Mouse (Mus musculus): ENCODE measurements at regions not wholly inside any gene's neighbourhood (a gene's known extent, or its start where the extent isn't known, plus 50 kb on each side); places are given as distances from the start of the nearest gene placed in this dataset.

DNA sequence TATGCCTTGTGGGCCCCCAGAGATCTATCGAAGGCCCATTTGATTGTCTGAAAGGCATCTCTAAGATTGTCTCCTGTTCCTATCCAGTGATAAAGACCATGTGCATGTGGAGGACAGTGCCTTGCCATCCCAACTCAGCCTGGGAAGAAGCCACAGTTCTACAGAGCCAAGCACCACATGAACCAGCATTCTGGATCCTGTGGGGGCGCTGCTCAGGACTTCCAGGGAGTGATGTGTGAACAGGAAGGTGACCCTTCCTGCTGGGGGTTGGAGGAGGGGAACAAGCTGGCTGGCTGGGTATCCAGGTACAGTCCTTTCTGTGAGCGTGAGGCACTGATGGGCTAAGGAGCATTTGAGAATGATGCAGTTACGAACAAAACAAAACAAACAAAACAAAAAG, 163.8 kb downstream of the Gm26897 start:
- DNase-seq = no peak

DNA sequence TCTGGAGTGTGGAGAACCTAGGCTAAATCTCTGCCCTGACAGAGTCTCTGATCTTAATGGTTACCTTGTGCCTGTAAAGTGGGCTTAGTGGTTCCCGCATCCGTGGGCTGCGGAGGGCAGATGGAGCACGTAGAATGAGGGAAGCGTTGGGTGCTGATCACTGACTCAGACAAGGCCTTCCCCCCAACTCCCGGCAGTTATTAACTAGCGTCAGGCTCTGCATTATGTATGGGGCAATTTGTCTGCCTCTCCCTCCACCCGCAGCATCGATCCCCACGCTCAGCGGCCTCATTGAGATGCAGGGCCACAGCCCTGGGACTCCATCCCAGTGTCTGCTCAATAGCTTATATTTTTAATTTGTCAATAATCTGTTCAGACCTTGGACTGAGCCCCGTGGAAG, 164.8 kb downstream of the Gm26897 start:
- no peak for DNase-seq

DNA sequence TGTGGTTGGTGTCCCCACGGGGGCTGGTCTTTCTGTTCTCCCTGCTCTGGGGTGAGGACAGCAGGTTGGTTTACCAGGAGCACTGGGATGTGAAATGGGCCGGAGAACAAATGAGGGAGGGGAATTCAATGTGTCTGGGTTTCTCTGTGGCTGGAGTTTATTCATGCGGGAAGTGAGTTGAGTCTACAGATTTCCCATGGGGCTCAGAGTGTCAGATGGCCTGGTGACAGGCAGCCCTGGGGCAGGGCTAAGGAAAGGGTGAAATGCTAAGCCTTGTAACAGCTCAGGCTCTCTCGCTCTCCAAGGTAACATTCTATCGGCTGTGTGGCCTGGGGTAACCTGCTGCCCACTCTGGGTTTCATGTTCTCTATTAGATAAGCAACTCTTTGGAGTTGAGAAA, 167.5 kb downstream of the Gm26897 start:
- DNase-seq = no peak

DNA sequence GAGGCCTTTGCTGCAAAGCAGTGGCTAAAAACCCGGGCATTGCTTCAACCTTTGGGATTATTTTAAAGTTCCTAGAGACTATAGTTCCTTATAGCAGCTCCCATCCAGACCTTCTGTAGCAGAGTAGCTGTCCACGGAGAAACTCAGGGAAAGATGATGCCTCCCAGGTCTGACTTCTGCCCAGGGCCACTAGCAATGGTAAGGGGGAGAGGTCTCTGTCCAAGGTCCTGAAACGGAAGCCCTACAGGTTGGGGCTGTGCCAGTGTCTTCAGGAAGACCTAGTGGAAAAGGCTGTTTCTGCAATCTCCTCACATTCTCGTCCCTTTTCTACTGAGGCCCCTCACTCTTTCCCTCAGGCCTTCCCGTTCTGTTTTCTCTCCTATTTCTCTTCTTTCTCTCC, 168.0 kb downstream of the Gm26897 start:
- no peak for DNase-seq

DNA sequence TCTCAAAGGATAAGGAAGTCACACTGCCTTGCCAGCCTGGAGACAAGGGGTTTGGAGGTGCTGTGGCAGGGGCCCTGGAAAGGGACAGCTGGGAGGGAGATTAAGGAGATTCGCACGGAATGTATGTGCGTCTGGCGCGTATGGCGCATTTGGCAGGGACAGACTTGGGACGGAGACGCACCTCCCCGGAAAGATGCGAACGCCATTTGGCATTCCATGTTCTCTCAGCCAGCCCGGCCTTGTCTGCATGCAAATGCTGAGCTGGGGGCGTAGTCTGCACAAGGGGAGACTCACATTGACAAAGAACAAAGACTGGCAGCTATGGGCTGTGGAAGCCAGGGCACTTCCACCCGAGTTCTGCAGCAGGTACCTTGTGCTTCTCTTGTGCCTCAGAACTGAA, 174.4 kb downstream of the Gm26897 start:
- DNase-seq = peak; percentile 49

DNA sequence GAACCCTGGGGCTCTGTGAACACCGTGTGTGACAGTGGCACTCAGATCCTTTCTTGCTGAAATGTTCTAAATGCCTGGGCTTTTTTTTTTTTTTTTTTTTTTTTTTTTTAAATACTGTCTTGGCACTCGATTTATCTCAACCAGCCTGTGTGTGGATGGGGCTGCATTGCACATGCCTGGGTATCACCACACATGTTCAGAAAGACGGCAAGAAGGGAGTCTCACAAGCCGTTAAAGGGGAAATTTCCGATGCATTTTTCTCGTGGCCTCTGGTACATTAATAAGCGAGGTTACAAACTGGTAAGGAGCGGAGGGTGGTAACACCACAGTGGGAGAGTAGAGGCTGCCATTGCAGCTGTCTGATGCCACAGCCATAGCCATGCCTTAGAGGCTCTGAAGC, 176.8 kb downstream of the Gm26897 start:
- no peak for DNase-seq

DNA sequence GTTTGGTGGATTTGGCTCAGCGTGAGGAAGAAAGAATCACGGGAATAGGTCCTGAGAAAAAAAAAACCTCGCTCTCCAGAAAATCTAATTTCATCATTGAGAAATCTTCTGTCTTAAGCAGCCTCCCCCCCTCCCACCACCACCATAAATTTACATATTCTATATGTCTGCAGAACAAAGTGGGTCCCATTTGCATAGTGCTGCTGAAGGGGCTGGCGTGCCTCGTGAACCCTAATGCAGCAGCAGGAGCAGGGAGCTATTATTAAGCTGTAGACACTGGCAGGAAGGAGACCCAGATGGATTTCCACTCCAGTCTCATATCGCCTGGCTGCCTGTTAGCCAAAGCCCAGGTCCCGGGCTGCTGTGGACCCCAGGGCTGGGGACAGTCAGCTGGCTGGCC, 179.6 kb downstream of the Gm26897 start:
- DNase-seq = no peak

DNA sequence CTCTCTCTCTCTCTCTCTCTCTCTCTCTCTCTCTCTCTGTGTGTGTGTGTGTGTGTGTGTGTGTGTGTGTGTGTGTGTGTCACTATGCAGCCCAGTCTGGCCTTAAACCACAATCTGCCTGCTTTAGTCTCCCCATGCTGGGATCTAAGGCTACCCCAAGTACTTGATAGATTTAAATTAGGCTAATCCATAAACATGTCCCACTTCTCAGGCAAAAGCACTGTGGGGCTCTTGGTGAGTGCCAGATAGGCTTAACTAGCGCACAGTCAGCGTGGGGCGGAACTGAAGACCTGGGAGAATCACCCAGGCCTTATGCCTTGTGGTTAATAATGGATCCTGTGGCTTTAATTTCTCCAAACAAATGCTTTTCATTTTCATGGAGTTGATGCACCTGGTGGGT, 180.6 kb downstream of the Gm26897 start:
- no peak for DNase-seq

DNA sequence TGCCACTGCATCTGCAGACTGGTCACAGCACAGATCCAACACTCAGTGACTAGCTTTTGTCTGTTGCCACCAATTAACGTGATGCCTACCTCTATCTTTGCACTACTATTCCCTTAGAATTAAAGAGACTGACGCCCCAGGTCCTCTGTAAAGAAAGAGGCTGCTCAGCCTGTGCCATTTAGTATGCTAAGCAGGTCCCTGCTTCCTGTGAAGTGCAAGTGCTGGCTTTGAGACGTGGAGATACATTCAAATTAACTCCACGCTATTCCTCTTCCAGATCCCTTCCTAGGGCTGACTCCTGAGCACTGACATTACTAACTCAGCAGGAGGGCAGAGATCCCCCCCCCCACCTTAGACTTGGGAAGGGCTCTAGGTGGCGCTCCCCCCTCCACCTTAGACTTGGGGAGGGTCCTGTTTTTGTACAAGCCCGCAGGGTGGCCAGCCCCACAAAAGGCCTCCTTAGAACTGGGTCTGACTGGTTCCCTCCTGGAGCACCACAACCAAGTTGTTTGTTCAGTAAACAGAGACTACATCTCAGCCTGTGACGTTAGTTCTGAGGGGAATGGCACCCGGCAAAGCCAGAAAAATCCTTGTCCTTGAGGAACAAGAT, 184.0 kb downstream of the Gm26897 start:
- DNase-seq = no peak

DNA sequence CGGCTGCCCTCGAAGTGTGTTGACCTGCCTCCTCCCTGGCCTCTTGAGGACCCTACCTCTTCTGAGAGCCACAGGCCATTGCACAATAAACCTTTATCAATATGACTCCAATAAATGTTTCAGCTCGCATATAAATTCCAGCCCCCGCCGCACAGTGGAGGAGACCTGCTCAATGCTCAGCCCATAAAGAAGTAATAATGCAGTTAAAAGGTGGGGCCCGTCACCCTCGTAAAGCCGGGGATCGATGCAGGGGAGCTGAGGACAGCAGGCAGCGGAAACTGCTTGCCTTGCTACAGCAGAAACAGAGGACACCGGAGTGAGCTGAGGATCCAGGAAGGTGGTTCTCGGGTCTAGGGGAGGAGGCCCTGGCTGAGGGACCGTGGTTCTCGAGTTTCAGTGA, 185.2 kb downstream of the Gm26897 start:
- DNase-seq = no peak

DNA sequence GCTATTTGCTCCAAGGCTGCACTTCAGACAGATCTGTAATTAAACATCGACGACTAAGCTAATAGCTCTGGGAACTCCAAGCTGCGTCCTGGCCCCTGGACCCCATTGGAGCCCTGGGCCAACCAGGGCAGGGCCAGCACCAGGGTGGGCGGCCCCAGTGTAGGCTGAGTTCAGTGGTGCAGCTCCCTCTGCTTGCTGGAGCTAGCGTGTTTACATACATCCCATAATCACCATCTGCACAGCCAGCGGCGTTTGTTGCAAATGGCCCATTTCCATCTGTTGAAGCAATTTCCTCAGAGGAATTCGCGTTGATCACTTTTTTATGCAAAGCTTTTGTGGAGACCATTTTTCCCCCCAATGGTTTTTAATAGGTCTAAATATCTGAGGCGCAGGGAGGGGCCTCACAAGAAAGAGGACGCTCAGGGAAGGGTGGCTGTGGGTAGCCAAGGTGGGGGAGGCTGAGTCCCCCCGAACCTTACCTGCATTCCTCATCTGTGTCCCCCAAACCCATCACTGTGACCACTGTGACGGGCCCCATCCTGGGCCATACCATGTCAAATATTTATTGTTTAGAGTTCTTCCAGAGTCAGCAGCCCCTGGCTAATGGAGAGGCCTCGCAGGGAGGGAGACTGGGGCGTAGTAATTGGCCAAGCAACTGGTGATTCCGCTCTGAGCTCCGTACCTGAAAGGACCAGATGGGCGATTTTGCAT, 189.4 kb downstream of the Gm26897 start:
- DNase-seq = no peak

DNA sequence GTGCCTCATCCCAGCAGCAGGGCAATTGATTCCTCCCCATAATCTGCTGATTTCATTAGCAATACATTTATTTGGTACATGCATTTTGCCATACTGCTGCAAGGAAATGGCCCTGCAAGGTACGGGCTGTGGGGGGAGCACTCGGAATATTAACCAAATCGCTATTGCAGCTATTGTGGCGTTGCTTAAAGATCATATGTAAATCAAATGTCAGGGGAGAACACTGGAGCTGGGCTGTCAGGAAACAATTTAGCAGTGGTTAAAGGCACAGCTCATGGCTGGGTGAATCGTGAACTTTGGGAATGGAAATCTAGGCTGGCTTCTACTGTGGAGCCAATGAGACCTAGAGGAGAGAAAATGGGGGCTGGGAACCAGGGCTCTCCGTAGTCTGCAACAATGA, 192.0 kb downstream of the Gm26897 start:
- no peak for DNase-seq

DNA sequence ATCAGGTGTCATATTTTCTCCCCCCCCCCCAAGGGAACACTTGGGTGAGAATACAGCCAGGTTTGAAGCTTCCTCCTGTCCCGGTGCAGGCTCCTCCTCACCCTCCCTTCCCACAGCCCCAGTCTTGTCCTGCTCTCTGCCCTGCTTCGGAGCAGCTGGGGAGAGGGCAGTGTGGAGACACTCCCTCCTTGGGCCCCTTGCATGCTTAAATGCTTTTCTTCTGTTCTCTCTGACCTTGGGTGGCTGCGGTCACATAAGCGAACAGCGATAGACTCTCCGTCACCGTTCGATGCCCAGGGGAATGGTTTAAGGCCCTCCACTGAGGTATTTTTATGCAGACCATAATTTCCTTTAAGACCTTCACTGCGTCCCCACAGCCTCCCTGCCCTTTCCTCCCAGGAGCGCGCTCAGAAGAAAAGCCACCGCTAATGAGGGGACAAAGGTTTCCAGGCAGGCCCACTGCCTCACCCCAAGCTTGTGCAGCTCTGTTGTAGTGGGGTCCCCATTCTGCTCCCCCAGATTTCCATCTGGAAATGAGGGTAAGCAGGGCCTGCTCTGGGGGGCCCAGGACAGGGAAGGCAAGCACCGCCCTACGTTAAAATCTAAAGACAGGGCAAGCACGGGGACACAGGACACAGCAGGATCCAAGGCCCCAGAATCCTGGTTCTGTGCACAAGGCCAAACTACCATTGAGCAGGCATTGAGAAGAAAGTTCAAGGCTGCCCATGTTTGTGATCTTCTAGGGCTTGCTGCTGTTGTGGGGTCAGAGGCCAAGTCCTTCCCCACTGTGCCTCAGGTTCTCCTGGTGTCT, 195.7 kb downstream of the Gm26897 start:
- DNase-seq = no peak

DNA sequence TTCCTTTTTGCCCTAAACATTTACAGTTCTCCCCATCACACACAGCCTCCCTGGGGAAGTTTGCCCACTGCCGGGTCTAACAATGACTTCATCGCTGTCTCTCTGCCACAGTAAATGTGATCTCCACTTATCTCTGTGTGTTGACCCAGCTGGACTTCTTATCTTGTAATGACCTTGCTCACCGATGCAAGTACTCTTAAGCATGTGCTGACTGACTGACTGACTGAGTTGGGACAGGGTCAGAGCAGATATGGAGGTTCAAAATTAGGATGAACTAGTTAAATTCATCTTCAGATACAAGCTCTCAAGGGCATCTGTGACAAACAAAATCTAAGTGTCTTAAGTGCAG, 196.2 kb downstream of the Gm26897 start:
- no peak for DNase-seq

DNA sequence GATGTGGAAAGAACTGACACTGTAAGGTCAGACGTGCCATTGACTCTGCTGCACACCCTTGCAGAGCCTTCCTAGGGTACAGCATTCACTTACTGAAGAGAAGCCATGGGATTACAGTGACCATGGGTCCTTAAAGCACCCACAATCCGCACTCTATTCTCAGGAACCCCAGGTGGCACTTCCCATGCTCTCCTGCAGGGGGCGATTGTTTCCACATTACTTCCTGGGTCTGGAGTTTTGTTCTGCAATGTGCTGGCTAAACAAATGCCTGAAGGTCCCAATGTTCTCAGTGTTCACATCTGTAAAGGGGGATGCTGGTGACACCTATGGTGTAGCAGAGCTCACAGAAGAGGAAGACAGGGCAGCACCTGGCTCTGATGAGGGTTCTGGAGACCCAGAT, 198.0 kb downstream of the Gm26897 start:
- no peak for DNase-seq

DNA sequence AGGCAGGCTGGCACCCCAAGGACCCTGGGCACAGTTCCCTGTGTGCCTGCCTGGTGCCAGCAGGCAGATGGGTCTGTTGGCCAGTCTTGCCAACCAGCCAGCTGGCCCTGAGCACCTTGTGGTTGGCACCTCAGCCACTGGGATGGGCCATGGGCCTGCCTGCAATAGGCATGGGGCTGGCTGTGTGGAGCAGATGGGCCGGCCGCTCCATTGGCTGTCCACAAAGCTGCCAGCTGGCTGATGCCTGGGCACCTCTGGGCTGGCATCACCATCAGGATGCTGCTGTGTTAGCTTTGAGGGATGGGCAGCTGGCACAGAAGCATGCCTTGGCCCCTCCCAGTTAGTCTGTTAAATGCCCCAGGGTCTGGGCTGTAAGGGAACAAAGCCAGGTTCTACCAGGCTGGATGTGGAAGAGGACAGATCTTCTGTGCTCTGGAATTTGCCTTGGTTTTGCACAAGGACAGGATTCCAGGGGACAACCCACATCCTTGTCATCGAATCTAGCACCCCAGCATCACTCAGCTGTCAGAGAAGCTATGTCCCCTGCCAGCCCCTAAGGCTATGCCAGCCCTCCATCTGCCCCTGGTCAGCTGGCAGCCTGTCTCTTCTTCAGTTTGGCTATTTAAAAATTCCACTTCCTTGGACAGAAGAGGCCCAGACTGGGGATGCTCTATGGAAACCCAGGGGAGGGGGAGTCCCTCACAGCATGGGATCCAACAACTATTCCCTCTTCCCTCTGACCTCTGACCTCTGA, 201.8 kb downstream of the Gm26897 start:
- peak; percentile 34 for DNase-seq

DNA sequence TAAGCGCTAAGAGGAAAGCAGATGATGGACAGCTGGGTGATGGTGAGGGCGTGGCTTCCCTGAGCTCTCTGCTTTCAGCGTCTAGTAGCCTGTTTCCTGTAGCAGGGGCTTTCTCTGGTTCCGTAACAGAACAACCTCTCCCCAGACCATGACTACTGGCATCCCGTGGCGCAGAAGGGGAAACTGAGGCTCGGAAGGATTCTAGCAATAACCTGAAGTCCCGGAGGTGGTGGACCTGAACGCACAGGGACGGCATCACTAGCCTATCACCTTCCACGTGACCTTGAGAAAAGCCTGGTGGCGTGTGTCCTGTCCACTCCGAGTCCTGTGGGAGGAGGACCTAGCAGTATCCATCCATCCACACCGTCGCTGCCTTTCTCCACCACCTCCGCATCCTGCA, 208.1 kb downstream of the Gm26897 start:
- DNase-seq = no peak

DNA sequence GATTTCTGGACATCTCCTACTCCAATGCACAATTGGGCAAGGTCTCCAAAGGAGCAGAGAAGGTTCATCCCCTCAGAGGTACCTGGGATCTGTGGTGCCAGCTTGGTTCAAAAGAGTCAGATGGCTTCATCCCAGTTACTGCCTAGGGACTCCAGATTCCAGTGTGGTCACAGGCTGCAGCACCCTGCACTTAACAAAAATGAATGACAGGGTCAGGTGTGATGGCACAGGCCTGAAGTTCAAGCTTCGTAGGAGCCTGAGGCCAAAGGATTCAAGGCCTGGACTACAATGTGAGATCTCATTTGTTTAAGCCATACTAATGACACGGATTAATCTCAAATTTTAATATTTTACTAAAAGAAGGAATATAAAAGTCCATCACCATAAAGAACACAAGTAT, 209.1 kb downstream of the Gm26897 start:
- DNase-seq = no peak

DNA sequence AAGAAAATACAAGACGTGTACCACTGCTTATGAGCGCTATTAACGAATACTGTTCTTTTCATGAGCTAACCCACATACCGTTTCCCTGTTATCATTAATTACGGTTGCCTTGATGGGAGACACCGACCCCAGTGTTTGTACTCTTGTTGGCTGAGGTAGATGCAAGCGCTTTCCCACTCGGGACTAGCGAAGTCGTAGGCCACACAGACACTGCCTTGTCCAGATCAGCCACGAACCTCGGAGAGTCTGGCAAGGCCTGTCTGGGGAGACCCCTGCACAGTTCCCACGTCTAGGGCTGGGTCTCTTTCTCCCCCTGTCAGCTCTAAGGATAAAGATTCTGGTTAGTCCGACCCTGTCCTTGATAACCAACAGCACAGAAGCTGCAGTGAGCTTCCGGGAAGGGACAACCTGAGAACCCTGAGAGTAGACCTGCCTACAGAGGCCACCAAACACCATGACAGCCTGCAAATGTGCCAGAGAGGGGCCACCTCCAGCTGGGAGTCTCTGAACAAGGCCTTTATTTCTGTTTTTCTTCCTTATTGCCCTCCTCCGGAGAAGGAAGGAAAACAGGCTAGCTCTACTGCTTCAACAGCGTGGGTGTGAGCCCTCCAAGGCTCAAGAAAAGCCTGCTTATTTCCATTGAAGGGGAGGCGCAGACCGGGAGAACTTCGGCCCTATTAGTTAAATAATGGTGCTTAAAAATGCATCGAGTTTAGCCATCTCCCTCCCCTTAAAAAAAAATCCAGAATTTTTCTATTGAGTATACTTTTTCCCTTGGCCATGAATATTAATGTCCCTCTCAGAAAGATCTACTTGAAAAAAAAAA, 209.8 kb downstream of the Gm26897 start:
- no peak for DNase-seq

DNA sequence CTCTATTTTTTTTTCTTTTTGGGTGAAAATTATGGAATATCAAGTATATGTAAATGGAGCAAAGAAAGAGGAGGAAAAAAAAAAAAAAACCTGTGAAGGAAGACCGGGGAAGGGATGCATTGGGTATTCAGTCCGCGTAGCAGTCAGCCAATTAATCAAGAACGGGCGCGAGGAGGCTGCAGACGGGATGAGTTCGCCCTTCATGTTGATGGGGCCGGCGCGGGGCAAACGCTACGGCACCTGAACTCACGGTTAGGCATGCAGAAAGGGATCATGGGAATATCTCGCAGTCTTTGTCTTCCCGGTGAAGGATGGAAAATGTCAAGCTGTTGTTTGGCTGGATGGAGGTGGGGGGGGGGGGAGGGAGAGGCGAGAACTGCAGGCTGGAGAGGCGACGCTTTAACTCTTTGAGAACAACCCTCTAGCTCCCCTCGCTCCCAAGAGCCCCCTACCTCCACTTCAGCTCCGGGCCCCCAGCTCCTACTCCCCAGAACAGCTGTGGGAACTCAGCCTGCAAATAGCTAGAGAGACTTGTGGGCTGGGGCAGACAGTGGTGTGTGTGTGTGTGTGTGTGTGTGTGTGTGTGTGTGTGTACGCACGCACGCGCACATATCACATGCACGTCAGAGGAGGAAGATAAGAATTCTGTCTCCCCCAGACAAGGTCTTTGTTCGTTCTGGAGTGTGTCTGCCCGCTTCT, 210.7 kb downstream of the Gm26897 start:
- DNase-seq = peak; percentile 53

DNA sequence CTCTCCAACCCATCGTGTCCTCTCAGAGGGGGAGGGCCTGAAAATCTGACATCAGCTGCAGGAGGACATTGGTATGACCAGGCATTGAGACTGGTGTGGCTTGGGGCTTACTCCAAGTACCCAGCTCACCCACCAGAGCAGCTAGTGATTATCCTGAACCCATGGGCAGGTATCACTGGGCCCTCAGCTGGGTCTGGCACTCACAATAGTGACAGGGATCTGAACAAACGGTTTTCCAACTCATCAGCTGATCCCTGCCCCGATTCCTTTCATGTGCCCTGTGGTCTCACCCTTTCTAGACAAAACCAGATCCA, 211.2 kb downstream of the Gm26897 start:
- no peak for DNase-seq

DNA sequence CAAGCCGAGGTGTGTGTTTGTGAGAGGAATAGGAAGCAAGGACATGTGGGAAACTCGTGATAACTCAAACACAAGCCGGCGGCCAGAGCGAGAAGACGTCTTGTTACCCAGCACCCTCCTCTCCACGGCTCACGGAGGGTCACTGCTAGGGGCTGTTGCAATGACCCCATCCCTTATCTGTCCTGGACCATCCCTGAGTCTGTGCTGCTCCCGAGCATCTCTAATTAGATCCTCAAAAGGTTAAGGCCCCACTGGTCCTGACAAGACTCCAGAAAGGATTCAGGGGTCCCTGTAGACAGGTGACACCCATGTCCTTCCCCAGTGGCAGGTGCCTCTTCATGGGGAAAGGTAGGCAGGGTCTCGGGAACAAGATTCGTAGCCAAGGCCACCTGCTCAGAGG, 212.6 kb downstream of the Gm26897 start:
- DNase-seq = no peak
